Mouse (Mus musculus) cerebral cortex, adult 2 months (tissue): Measurements from ENCODE around the gene Rbm47.

Experiments used
- WGBS: fragments of 180-500 bp; shearing (Covaris S2); methylation state at CpG from one replicate; pipeline ENCODE4 v1.1.7; 2018; 5-methylcytosine and 5-hydroxymethylcytosine counted together

The Rbm47 gene

DNA sequence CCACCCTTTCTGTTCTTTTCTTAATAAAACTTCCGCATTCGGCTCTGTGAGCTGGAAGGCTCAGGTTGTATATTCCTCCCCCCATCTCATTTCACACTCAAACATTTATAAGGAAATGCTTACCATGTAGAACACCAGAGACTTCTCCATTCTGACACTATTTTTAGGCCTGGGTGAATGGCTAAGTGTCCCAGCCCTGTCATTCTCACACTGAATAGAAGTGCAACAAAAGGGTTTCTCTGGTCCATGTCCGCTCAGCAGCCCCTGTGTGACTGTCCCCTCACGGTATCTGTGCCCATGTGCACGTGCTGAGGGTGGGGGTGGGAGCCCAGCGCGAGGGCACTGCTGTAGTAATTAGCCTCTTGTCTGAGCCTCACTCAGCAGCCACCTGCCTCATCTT, 105.7 kb downstream of the Rbm47 start:
- WGBS: 44% methylated on average over 7 of the region's 7 CpGs

DNA sequence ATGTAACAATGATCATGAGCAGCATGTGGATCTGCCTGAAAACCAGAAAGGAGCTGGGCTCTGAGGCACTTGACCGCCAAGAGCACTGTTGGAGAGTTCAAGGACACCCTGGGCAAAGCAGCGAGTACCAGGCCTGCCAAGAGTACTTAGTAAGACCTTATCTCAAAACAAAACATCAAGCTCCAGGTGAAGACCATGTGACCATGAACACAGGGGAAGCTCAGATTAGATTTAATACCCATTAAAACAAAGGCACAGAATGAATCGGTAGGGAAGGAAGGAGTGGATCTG, 110.0 kb downstream of the Rbm47 start:
- 86% methylated on average over 3 of the region's 3 CpGs for WGBS

DNA sequence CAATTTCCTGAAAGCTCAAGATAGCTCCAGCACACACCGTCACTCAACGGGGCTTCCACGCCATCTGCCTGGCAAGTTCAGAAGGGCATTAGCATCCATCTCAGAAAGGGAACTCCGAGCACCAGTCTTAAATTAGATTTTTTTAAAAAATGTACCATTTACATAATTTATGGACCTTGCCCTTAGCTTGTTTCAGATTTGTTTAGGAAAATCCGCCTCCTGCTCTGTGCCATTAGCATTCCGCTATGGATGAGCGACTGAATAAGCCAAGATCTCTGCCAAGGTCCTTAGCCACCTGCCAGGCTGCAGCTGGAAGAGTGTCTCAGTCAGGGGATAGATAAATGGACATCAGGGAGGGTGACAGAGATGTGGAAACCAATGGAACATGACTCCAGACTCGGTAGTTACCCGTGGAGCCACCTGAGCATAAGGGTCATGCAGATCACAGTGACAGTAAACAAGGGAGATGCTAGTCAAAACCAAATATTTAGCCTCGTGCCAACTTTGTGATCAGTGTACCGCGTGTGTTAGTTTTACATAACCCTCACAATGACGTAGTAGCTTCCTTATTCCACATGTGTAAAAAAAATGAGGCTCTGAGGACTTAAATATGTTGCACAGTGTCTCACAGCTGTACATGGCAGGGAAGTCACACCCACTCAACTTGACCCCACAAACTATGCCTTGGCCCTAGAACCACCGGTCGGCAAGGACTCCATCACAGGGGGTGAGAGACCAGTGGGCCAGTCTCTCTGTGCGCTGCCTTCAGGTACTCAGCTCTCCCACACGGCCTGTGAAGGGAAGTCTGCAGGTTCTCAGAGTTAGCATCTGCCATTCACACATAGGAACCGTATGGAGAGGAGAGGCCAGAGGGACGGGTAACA, 110.6 kb downstream of the Rbm47 start:
- 64% methylated on average over 19 of the region's 19 CpGs for WGBS

DNA sequence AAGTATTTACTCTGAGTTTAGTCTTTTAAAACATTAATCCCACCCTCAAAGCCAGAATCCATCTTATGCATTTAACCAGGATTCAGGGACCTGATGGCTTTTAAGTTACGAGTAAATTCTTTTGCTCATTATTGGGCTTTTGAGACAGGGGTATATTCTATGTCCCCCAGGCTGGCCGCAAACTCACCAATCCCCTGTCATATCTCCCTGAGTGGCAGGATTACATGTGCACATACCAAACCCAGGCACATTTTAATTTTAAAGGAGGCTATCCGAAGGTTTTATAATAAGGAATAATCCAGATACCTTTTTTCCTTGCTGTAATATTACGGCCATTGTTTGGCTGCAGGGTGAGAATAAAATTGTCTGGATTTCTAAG, 111.3 kb downstream of the Rbm47 start:
- WGBS: 87% methylated on average over 4 of the region's 4 CpGs

DNA sequence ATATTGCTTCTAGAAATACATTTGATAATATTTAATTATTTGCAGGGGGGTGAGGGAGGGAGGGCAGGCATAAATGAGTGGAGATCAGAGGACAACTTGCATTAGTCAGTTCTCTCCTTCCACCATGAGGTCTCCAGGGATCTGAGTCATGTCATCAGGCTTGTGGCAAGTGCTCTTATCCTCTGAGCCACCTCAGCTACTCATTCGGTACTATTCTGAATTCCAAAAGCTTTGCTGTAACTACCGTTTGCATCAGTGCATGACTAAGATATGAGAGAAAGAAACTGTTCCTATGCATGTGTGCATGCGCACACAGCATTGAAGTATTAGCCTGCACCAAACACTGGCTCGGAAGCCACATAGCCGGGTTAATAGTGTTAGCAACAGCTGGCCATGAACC, 114.1 kb downstream of the Rbm47 start:
- 88% methylated on average over 5 of the region's 5 CpGs for WGBS

DNA sequence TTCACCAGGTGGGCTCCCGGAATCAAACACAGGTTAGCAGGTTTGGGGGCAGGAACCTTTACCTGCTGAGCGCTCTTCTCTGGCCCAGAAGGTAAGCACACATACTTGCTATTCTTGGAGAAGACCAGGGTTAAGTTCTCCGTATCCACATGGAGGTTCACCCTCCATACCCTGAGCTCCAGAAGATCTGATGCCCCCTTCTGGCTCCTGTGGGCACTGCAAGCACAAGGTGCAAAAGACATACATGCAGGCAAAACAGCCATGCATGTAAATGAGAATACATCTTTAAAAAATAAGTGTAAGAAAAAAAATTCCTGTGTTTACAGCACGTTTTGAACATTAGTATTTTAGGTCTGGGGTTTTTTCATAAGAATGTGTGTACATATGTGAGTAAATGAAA, 116.2 kb downstream of the Rbm47 start:
- WGBS: 89% methylated on average over 4 of the region's 4 CpGs

DNA sequence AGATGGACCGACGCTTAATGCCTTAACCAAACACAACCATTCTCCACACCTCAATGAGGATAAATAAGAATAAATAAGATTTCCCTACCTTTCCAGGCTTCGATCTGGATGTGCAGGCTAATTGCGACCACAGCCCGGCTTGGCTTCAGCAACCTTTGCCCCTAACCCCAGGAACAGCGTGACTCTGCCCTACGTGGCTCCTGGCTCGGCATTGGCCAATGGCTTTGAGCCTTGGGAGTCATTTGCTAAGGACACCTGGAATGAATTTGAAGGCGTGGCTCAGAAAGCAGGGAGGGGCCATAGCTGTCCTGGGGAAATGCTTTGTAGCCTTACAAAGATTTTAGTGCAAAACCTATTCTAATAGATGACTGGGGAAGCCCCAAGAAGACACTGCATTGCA, 118.5 kb downstream of the Rbm47 start:
- WGBS: 81% methylated on average over 9 of the region's 9 CpGs

DNA sequence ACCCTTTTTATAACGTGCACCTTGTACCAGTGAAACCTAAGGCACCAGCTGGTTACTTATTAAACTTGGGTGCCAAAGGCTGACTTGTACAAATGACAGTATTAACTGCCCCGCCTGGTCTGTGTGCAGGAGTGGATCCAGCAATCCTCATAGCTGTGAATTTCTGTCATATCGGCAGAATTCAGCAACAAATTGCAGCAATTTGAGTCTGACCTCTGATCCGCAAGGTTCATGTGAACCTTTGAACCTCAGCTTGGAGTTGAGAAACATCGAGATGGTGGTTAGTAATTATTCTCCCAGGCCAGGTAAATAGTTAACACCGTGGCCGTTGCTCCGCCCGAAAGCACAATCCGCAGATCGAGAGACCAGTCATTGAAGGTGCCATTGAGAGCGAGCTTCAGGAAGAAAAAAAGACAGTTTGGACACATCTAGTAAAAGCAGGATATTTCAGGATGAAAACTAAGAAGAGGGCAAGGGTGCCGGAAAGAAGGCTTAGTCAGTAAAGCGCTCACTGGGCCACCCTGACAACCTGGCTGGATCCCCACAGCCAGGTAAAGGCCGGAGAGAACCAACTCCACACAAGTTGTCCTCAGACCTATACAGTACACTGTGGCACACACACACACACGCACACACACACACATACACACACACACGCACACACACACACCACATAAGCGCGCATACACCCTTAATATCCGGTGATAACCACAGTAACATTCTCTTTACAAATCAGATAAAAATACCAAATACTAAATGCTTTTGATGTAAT, 120.0 kb downstream of the Rbm47 start:
- 95% methylated on average over 20 of the region's 20 CpGs for WGBS

DNA sequence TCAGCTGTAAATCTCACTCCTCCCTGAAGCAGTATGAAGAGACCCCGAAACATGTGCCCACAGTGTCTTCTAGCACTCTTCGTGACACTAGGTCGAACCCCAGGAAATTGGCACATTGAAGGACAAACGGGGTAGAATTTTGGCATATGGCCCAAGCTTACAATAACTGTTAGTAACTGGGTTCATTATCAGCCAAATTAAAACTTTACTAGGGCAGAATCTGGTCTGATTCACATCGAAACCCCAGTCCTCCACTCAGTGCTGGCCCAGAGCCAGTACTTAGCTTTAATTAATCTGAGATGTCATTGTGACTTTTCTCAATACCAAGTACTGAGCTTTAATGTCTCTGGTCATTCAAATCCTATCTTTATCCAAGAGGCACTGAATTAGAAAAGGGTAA, 122.1 kb downstream of the Rbm47 start:
- 55% methylated on average over 5 of the region's 5 CpGs for WGBS

DNA sequence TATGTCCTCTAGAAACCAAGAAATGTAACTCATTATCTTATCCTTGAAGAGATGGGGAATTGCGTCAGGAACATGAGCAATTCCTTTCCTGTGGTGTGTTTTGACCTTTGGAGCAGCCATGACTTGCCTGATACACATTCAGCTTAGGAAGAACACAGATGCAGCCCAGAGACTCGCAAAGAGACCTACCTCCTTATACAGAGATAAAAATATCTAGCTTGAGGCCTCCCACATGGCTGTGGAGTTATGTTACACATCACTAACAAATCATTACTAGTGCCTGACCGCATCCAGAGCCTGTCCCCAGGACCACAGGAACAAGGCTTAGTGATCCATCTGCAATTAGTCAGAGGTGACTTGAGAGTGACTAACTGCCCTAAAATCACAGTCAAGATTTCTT, 126.6 kb downstream of the Rbm47 start:
- 82% methylated on average over 3 of the region's 3 CpGs for WGBS

DNA sequence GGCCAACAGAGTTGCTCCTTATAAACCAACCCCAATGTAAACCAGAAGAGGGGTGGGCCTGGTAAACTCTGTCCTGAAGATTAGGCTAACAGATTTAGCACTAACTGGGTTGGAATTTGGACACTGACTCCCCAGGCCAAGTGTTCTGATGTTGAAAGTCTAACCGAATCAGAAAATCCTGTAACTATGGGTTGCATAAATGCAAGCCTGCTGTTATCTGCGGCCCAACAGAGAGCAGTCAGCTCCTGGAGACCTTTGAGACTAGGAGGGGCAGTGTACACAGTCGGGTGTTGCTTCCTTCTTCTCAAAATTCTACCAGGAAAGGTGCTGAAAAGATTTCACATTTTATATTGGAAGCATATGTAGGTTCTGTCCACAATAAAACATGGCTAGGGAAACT, 129.0 kb downstream of the Rbm47 start:
- 89% methylated on average over 3 of the region's 3 CpGs for WGBS

DNA sequence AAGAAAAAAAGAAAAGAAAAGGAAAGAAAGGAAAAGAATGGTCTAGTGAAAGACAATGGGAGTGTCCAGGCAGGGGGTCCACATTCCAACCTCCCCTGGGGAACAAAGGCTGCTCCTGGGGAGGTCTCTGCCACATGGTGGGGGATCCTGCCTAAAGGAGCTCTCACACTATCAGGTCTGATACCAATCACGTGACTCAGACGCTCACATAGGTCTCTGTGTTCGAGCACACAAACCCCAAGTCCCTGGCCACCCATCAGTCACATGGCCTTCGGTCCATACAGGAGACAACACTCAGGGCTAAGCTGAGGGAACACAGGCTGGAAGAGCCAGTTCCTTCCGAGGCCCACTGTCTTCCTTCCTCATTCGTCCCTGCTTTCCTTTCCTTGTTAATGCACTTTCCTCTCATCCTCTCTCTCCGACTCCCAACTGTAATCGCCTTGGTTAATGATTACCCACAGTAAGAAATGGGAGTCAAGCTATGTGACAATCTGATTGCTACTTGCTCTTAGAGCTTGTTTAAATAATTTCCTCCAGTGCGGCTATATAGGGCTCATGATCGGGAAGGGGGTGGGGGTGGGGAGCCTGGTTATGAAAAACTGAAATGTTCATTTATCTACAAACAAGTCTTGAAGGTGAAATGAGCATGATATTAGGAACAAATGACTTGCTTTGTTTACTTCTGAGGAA, 130.1 kb downstream of the Rbm47 start:
- 67% methylated on average over 10 of the region's 10 CpGs for WGBS

DNA sequence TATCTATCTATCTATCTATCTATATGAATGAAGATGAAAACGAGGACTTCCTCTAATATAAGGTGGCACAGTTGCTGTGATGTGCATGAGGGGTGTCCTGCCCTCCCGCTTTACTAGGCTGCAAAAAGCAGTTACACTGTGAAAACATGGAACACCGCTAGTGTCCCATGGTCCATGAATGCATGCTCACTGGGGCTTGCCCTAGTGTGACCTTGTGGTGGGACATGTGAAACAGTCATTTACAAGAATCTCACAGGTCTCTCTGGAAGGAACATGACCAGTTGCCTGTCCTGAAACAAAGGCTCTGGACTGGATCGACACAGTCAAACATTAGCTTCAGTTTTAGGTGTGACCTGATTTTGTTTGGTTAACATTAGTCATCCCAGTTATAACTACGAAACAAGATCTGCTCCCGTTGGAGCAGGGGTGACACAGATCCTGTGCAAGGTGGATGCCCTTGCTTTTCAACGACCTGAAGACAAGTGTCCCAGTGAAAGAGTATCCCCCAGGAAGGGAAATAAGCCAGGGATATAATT, 132.1 kb downstream of the Rbm47 start:
- 90% methylated on average over 7 of the region's 7 CpGs for WGBS

DNA sequence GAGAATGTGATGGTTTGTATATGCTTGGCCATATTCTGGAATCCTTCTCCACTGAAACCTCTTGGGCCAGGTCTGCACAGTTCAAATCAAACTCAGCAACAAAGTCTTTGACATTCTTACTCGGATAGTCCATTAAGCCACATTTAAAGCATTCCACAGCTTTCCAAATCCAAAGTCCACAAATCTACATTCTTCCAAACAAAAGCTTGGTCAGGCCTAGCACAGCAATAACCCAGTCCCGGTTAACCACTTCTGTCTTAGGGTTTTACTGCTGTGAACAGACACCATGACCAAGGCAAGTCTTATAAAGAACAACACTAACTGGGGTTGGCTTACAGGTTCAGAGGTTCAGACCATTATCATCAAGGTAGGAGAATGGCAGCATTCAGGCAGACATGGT, 133.1 kb downstream of the Rbm47 start:
- 95% methylated on average over 2 of the region's 2 CpGs for WGBS

DNA sequence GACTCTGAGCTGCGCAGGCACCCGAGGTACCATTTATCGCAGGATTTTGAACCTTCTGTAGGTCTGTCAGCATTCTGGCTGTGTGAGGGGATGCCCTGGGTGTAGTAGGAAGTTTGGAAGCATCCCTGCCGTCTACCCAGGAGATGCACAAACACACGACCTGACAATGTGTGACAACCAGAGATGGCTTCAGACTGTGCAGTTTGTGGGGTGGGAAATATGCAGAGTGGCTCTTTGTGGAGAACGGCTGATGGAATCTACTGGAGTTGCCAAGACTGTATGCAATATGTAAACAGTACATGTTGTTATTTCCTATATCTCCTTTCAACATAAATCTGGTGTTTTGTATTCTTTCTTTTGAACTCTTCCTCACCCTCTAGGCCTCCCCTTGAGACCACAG, 135.9 kb downstream of the Rbm47 start:
- WGBS: 64% methylated on average over 6 of the region's 6 CpGs

DNA sequence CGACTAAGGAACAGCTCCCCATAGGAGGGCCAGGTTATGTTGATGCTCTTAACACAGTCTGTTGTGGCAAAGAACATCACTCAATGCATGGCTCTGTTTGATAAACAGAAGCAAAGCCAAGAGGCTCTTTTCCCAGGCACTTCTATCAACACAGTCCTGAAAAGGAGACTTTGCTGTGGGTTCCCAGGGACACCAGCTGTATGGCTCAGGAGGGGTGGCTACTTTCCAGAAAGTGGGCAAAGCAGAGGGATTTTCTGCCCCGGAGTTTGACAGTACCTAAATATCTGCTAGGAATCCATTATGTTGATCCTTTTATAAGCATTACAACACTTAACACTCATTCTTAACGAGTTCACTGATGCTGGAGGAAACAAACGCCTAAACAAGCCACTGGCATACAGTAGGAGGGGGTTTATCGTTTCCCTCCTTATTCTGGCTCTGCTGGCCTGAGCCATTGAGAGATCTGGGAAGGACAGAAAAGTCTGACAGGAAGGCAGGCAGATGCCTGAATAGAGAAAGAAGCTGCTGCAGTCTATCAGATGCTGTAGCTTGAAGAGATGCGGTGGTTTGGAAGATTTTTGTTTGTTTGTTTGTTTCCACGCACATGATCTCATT, 136.4 kb downstream of the Rbm47 start:
- 34% methylated on average over 7 of the region's 7 CpGs for WGBS

DNA sequence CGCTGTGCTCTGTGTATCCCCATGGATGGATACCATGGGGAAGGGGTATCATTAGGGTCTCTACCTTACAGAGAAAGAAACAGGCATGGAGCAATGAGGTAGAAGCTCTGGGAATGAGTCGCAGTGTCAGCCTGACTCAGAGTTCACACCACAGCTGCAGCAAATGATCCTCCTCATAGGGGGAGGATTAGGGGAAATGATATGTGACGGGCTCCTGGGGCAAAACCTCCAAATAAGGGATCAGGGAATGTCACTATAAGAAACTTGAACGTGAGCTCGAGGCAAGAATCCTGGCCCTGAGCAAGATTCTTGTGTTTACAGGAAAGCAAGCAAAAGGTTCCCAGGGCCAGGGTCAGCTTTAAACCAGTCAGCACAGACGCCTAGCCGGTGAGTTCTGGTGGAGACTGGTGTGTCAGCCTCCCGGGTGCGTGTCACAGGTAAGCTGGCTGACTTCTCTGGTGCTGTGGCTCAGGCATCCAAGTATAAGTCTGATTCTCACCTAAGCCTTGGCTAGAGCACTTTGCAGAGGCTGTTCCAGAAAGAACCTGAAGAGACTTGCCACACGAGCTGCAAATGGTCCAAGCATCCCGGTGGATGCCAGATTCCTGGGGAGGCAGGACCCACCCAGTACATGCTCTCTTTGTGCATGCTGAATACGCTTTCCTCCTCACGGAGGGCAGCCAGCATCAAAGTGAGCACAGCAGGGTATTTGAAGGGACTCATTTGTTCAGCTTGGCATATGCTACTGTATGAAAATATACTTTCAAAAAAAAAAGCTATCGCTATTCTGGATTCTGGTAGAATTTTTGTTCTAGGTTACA, 138.3 kb downstream of the Rbm47 start:
- WGBS: 57% methylated on average over 14 of the region's 14 CpGs

DNA sequence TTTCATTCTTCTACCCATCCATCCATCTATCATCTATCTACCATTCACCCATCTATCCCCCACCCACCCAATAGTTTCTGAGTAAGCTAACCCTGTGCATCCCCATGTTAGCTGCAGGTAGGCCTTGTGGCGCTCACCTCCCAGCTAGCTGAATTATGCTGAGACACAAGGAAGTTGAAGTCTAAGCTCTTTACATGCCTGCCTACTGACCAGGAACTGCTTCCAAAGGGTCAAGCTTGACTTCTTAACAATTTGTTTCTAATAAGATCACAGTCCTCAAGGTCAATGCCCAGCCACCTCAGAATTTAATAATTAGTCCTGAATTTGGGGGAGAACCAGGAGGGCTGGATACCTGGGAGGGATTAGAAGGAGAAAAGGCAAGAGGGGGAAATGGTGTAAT, 140.1 kb downstream of the Rbm47 start:
- 100% methylated on average over 1 of the region's 1 CpGs for WGBS

DNA sequence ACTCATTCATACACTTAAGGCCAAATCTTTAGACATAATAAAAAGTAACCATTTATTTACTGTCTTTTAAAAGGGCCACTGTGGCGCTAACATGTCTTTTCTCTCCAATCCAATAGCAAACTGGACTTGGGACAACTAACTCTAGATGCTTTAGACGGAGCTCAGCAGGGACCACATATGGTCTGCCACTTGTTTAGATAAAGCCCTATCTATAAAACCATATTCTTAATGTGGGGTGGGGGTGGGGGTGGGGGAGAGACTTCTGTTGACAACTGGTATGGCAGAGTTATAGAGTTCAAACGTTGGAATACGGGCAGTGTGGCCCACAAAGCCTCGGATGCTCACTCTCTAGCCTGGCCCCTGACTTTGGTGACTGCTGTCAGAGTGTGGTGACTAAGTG, 141.2 kb downstream of the Rbm47 start:
- WGBS: 89% methylated on average over 5 of the region's 5 CpGs

DNA sequence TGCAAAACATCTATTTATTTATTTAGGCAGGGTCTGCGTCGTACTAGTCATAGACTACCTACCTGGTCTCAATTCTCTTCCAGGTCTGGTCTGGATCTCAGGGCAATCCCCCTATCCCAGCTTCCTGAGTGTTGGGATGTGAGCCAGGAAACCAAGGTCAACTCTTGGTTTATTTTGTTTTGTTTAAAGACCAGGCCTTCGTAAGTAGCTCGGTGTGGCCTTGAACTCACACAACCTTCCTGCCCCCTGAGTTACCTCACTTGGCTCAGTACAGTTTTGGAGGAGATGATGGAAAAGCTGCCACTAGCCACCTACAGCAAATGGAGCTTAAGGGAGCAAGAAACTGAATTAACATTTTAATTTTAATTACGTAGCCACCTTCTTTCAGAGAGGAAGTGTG, 144.7 kb downstream of the Rbm47 start:
- 79% methylated on average over 5 of the region's 5 CpGs for WGBS

DNA sequence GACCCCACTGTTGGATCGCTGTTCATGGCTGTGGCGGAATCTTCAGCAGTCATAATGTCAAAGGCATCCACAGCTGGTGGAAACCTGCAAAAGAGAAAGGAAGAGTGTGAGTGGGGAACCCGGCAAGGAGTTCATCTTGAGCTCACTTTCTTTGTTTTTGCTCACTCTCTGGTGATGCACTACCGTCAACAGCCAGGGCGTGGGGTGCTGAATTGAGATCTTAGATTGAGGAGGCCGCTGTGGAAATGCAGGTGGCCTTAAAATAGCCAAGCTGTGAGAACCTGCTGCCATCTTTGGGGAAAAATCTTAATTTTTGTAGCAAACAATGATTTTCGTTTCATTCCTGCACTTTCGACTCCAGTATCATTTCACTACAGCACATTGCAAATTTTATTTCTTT, 145.7 kb downstream of the Rbm47 start:
- 95% methylated on average over 8 of the region's 8 CpGs for WGBS
